Mouse (Mus musculus): ENCODE data around the gene Ankrd23. TPM values are rescaled to one million over a fixed set of nuclear protein-coding genes. Genes with fewer than 3 reads are reported as not detected.

The Ankrd23 gene
- polyA plus RNA-seq, 1 experiment from 2014 or later, result 14.6 TPM

GRCm38 (mm10) chr1:36511289-36512021 is 25.2 kb downstream of the Ankrd23 start, which contains the start of gene Cnnm3:
Cnnm3 (plus strand) TSS chr1:36511867.
- peak within 1 kb of the TSS; percentile 89 for H3K9ac ChIP-seq (ENCODE audit: low read depth, low read length)

GRCm38 (mm10) chr1:36508238-36508637 is 28.4 kb downstream of the Ankrd23 start:
- peaks cover 19% of the 10 kb centered on the region for H3K36me3 ChIP-seq (ENCODE audit: control insufficient read depth, insufficient read depth, low read length)
- H3K27me3 ChIP-seq (ENCODE audit: control insufficient read depth, insufficient read depth, low read length), result no peaks in the 10 kb centered on the region
- no peak overlapping the region for H3K4me2 ChIP-seq (replicated peaks; ENCODE audit: low read depth, low read length)
- peaks cover 3% of the 10 kb centered on the region for H3K4me1 ChIP-seq (ENCODE audit: control insufficient read depth, insufficient read depth, low read length)
- no peak overlapping the region for H3K27ac ChIP-seq (ENCODE audit: low read depth, low read length)
- ATAC-seq (ENCODE audit: low FRiP score, low TSS enrichment), result no peak
- no peak overlapping the region for H3K9ac ChIP-seq (ENCODE audit: low read depth, low read length)
- 83% methylated on average over 5 of the region's 5 CpGs for WGBS
- H3K4me3 ChIP-seq (ENCODE audit: low read length), result no peak overlapping the region
- H3K9me3 ChIP-seq (ENCODE audit: control insufficient read depth, low read length), result no peaks in the 10 kb centered on the region

More at GRCm38 (mm10) chr1:36511289-36512021, 25.2 kb downstream of the Ankrd23 start, which contains the start of gene Cnnm3:
- Histone ChIP-seq H3K9me3 (ENCODE audit: control insufficient read depth, low read length) (no peaks in the 10 kb centered on the region), H3K4me1 (ENCODE audit: control insufficient read depth, insufficient read depth, low read length) (peaks cover 18% of the 10 kb centered on the region), H3K4me2 (replicated peaks; ENCODE audit: low read depth, low read length) (peak within 1 kb of the TSS; percentile 69), H3K36me3 (ENCODE audit: control insufficient read depth, insufficient read depth, low read length) (peaks cover 13% of the 10 kb centered on the region), H3K4me3 (ENCODE audit: low read length) (peak within 1 kb of the TSS; percentile 92), H3K27ac (ENCODE audit: low read depth, low read length) (peak within 1 kb of the TSS; percentile 98), H3K27me3 (ENCODE audit: control insufficient read depth, insufficient read depth, low read length) (no peaks in the 10 kb centered on the region)
- 2% methylated on average over 42 of the region's 51 CpGs for WGBS
- ATAC-seq (ENCODE audit: low FRiP score, low TSS enrichment), result peak; percentile 99

DNA sequence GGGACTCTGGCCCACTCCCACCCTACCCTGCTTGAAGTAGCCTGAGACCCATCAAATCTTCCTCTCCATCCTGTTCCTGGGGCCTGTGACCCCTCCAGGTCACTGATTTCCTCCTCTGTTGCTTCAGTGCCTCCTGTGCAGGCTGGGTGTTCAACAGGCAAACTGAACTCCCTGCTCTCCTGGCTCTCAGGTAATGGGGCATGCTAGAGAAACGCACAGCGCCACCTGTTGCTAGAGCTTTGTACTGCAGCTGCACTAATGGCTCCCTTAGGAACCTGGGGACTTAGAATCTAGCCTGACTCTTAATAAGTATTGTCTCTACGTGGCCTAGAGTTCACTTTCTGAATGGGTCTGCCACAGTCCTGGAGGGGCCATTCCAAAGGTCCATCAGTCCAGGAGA is 35.4 kb downstream of the Ankrd23 start:
- H3K27ac ChIP-seq (ENCODE audit: low read depth, low read length), result no peak overlapping the region
- no peaks in the 10 kb centered on the region for H3K4me1 ChIP-seq (ENCODE audit: control insufficient read depth, insufficient read depth, low read length)
- no peaks in the 10 kb centered on the region for H3K9me3 ChIP-seq (ENCODE audit: control insufficient read depth, low read length)
- no peak overlapping the region for H3K4me2 ChIP-seq (replicated peaks; ENCODE audit: low read depth, low read length)
- no peak overlapping the region for H3K4me3 ChIP-seq (ENCODE audit: low read length)
- peak; percentile 54; the same call in 1 of the 2 replicates for ATAC-seq (ENCODE audit: low FRiP score, low TSS enrichment)
- H3K27me3 ChIP-seq (ENCODE audit: control insufficient read depth, insufficient read depth, low read length), result no peaks in the 10 kb centered on the region
- no peak overlapping the region for H3K9ac ChIP-seq (ENCODE audit: low read depth, low read length)
- peaks cover 20% of the 10 kb centered on the region; the same call in 1 of the 2 replicates for H3K36me3 ChIP-seq (ENCODE audit: control insufficient read depth, insufficient read depth, low read length)
- WGBS, result 9% methylated on average over 3 of the region's 3 CpGs

- ATAC-seq (ENCODE audit: low FRiP score, low TSS enrichment), result no peak
- Histone ChIP-seq H3K9ac (ENCODE audit: low read depth, low read length) (no peak overlapping the region), H3K27me3 (ENCODE audit: control insufficient read depth, insufficient read depth, low read length) (no peaks in the 10 kb centered on the region), H3K4me1 (ENCODE audit: control insufficient read depth, insufficient read depth, low read length) (peaks cover 1% of the 10 kb centered on the region), H3K36me3 (ENCODE audit: control insufficient read depth, insufficient read depth, low read length) (peaks cover 14% of the 10 kb centered on the region; the same call in 1 of the 2 replicates), H3K9me3 (ENCODE audit: control insufficient read depth, low read length) (no peaks in the 10 kb centered on the region), H3K4me2 (replicated peaks; ENCODE audit: low read depth, low read length) (no peak overlapping the region), H3K27ac (ENCODE audit: low read depth, low read length) (no peak overlapping the region), H3K4me3 (ENCODE audit: low read length) (no peak overlapping the region)
- 75% methylated on average over 2 of the region's 2 CpGs for WGBS
These were observed 39.4 kb downstream of the Ankrd23 start for GRCm38 (mm10) chr1:36497312-36497711.

- H3K4me2 ChIP-seq (replicated peaks; ENCODE audit: low read depth, low read length), result no peak overlapping the region
- H3K4me3 ChIP-seq (ENCODE audit: low read length), result no peak overlapping the region
- H3K4me1 ChIP-seq (ENCODE audit: control insufficient read depth, insufficient read depth, low read length), result peaks cover 5% of the 10 kb centered on the region
- no peak overlapping the region for H3K27ac ChIP-seq (ENCODE audit: low read depth, low read length)
- H3K27me3 ChIP-seq (ENCODE audit: control insufficient read depth, insufficient read depth, low read length), result no peaks in the 10 kb centered on the region
- H3K9ac ChIP-seq (ENCODE audit: low read depth, low read length), result no peak overlapping the region
- WGBS, result 32% methylated on average over 2 of the region's 2 CpGs
- H3K36me3 ChIP-seq (ENCODE audit: control insufficient read depth, insufficient read depth, low read length), result peaks cover 14% of the 10 kb centered on the region; the same call in 1 of the 2 replicates
- H3K9me3 ChIP-seq (ENCODE audit: control insufficient read depth, low read length), result no peaks in the 10 kb centered on the region
- no peak for ATAC-seq (ENCODE audit: low FRiP score, low TSS enrichment)
These were observed 40.0 kb downstream of the Ankrd23 start for GRCm38 (mm10) chr1:36496719-36497118.

DNA sequence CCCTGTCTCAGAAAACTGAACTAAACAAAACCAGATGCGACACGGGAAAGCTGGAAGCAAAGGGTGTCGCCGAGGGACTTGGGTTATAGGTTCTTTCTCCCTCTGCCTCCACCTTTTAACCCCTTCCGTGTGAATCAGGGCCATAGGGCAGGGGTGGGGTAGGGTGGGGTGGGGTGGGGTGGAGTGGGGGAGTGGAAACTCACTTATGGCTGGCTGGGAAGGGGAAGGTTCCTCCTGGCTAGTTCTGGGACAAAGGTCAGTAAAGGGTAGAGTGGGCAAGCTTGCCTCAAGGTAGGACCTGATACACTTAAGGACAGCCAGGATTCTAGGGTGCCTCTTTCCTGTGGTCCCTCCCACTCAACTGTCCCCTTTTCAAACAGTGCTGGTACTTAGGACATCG is 43.4 kb downstream of the Ankrd23 start:
- no peak overlapping the region for H3K4me3 ChIP-seq (ENCODE audit: low read length)
- peaks cover 2% of the 10 kb centered on the region; the same call in 1 of the 2 replicates for H3K36me3 ChIP-seq (ENCODE audit: control insufficient read depth, insufficient read depth, low read length)
- H3K9ac ChIP-seq (ENCODE audit: low read depth, low read length), result no peak overlapping the region
- H3K27me3 ChIP-seq (ENCODE audit: control insufficient read depth, insufficient read depth, low read length), result no peaks in the 10 kb centered on the region
- no peak overlapping the region for H3K4me2 ChIP-seq (replicated peaks; ENCODE audit: low read depth, low read length)
- peaks cover 5% of the 10 kb centered on the region for H3K4me1 ChIP-seq (ENCODE audit: control insufficient read depth, insufficient read depth, low read length)
- no peak for ATAC-seq (ENCODE audit: low FRiP score, low TSS enrichment)
- no peaks in the 10 kb centered on the region for H3K9me3 ChIP-seq (ENCODE audit: control insufficient read depth, low read length)
- H3K27ac ChIP-seq (ENCODE audit: low read depth, low read length), result no peak overlapping the region
- WGBS, result 50% methylated on average over 6 of the region's 6 CpGs

- Histone ChIP-seq H3K36me3 (ENCODE audit: control insufficient read depth, insufficient read depth, low read length) (no peaks in the 10 kb centered on the region), H3K4me1 (ENCODE audit: control insufficient read depth, insufficient read depth, low read length) (peaks cover 5% of the 10 kb centered on the region), H3K27ac (ENCODE audit: low read depth, low read length) (no peak overlapping the region), H3K4me2 (replicated peaks; ENCODE audit: low read depth, low read length) (no peak overlapping the region), H3K27me3 (ENCODE audit: control insufficient read depth, insufficient read depth, low read length) (no peaks in the 10 kb centered on the region), H3K9me3 (ENCODE audit: control insufficient read depth, low read length) (no peaks in the 10 kb centered on the region), H3K4me3 (ENCODE audit: low read length) (no peak overlapping the region), H3K9ac (ENCODE audit: low read depth, low read length) (0 out of 2 replicates have a peak overlapping the region, but pooled peaks have one; percentile 28)
- peak; percentile 91 for ATAC-seq (ENCODE audit: low FRiP score, low TSS enrichment)
- 37% methylated on average over 9 of the region's 9 CpGs for WGBS
These were observed 44.1 kb downstream of the Ankrd23 start for GRCm38 (mm10) chr1:36492416-36493139.

DNA sequence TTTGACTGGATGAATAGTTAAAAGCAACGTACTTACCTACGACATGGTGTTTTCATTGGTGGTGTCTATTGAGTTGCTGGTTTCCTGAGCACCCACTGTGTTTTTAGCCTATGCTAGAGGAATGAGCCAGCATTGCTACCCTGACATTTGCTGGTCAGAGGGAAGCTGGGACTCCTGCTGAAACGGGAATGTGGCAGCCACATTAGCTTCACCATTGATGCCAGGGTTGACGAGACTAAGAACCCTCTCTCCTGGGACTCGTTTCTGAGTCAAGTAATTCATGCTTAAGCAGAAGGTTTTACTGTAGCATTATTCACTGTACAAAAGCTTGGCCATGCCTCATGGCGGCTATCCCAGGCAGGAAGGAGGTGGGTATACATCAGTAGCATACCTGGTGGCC is 47.0 kb downstream of the Ankrd23 start:
- H3K4me3 ChIP-seq (ENCODE audit: low read length), result no peak overlapping the region
- H3K4me2 ChIP-seq (replicated peaks; ENCODE audit: low read depth, low read length), result no peak overlapping the region
- peaks cover 5% of the 10 kb centered on the region for H3K4me1 ChIP-seq (ENCODE audit: control insufficient read depth, insufficient read depth, low read length)
- no peaks in the 10 kb centered on the region for H3K9me3 ChIP-seq (ENCODE audit: control insufficient read depth, low read length)
- no peaks in the 10 kb centered on the region for H3K27me3 ChIP-seq (ENCODE audit: control insufficient read depth, insufficient read depth, low read length)
- H3K36me3 ChIP-seq (ENCODE audit: control insufficient read depth, insufficient read depth, low read length), result no peaks in the 10 kb centered on the region
- no peak overlapping the region for H3K27ac ChIP-seq (ENCODE audit: low read depth, low read length)
- no peak for ATAC-seq (ENCODE audit: low FRiP score, low TSS enrichment)
- no peak overlapping the region for H3K9ac ChIP-seq (ENCODE audit: low read depth, low read length)
- 82% methylated on average over 6 of the region's 6 CpGs for WGBS

DNA sequence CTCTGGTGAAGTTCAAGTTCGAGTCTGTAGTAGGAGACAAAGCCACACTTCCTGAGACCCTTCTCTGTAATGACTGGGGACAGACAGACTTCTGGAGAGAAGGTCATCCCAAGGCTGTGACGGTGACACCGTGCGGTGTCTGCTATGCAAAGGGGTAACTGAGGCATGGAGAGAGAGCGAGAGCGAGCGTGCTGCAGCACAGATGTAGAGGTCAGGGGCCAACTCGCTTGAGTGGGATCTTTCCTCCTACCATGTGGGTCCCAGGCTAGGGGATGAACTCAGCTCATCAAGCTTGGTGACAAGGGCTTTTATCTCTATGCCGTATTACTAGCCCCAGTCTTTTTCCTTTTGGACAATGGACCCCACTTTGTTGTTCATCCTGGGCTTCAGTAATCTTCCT is 49.6 kb downstream of the Ankrd23 start:
- WGBS, result 54% methylated on average over 9 of the region's 9 CpGs
- Histone ChIP-seq H3K9ac (ENCODE audit: low read depth, low read length) (no peak overlapping the region), H3K9me3 (ENCODE audit: control insufficient read depth, low read length) (no peaks in the 10 kb centered on the region), H3K4me3 (ENCODE audit: low read length) (no peak overlapping the region), H3K27me3 (ENCODE audit: control insufficient read depth, insufficient read depth, low read length) (no peaks in the 10 kb centered on the region), H3K27ac (ENCODE audit: low read depth, low read length) (0 out of 2 replicates have a peak overlapping the region, but pooled peaks have one; percentile 6), H3K4me1 (ENCODE audit: control insufficient read depth, insufficient read depth, low read length) (peaks cover 7% of the 10 kb centered on the region), H3K36me3 (ENCODE audit: control insufficient read depth, insufficient read depth, low read length) (no peaks in the 10 kb centered on the region), H3K4me2 (replicated peaks; ENCODE audit: low read depth, low read length) (no peak overlapping the region)
- peak; percentile 32 for ATAC-seq (ENCODE audit: low FRiP score, low TSS enrichment)
